Mouse (Mus musculus) MEL (cell line): ENCODE results near the gene Chchd10.

Experiments used
- CHD2 ChIP-seq: IDR thresholded peaks from 2 replicates; pipeline ENCODE4 v1.6.1; 2011; ENCODE audit warnings: low read length, improper control_type of control experiment
- CTCF ChIP-seq, 3 experiments: IDR thresholded peaks in 2 of 3; conservative IDR thresholded peaks in 1 of 3; 2 replicates each; pipeline ENCODE4 v1.5.1; 2011 to 2012; ENCODE audit warnings: low read length in 3 of 3, low read depth in 2 of 3, mild to moderate bottlenecking in 2 of 3, improper control_type of control experiment in 1 of 3, inconsistent platforms in 1 of 3, mixed read lengths in 1 of 3, moderate library complexity in 1 of 3; ENCODE audit not compliant: control insufficient read depth in 1 of 3, insufficient read depth in 1 of 3, poor library complexity in 1 of 3, severe bottlenecking in 1 of 3
- ELF1 ChIP-seq: IDR thresholded peaks from 2 replicates; pipeline ENCODE4 v1.6.1; 2014; ENCODE audit warnings: low read depth, mild to moderate bottlenecking, inconsistent platforms, low read length, improper control_type of control experiment, moderate library complexity
- EP300 ChIP-seq, 2 experiments: IDR thresholded peaks; 2 replicates each; pipeline ENCODE4 v1.6.1; 2011; ENCODE audit warnings: improper control_type of control experiment in 2 of 2, low read length in 2 of 2, low read depth in 1 of 2, mild to moderate bottlenecking in 1 of 2
- MAFK ChIP-seq: IDR thresholded peaks from 2 replicates; pipeline ENCODE4 v1.6.1; 2011; ENCODE audit warnings: low read depth, mild to moderate bottlenecking, low read length, improper control_type of control experiment, borderline replicate concordance
- MAX ChIP-seq: IDR thresholded peaks from 2 replicates; pipeline ENCODE4 v1.6.1; 2011; ENCODE audit warnings: low read length, improper control_type of control experiment
- MAZ ChIP-seq: IDR thresholded peaks from 2 replicates; pipeline ENCODE4 v1.6.1; 2012; ENCODE audit warnings: low read depth, mild to moderate bottlenecking, inconsistent platforms, low read length, improper control_type of control experiment
- MXI1 ChIP-seq: IDR thresholded peaks from 2 replicates; pipeline ENCODE4 v1.6.1; 2011; ENCODE audit warnings: mild to moderate bottlenecking, low read depth, low read length, improper control_type of control experiment
- POLR2A ChIP-seq, 2 experiments: IDR thresholded peaks; 2 replicates each; pipeline ENCODE4 v1.6.1; 2011 to 2012; ENCODE audit warnings: low read length in 2 of 2, mild to moderate bottlenecking in 2 of 2, control low read depth in 1 of 2, improper control_type of control experiment in 1 of 2, low read depth in 1 of 2, moderate library complexity in 1 of 2; ENCODE audit not compliant: control insufficient read depth in 1 of 2, insufficient read depth in 1 of 2, poor library complexity in 1 of 2
- ZNF384 ChIP-seq: IDR thresholded peaks from 2 replicates; pipeline ENCODE4 v1.6.1; 2012; ENCODE audit warnings: low read depth, mild to moderate bottlenecking, inconsistent platforms, low read length, improper control_type of control experiment

GRCm38 (mm10) chr10:75930304-75930703 is 2.6 kb upstream of the Chchd10 start:
- TF ChIP-seq CTCF (IDR thresholded peaks at IDR 0.05 in 2 of 3, conservative IDR thresholded peaks at IDR 0.05 in 1 of 3; ENCODE audit: control insufficient read depth in 1 of 3, insufficient read depth in 1 of 3, low read depth in 2 of 3, low read length in 3 of 3, poor library complexity in 1 of 3, severe bottlenecking in 1 of 3) (no peak), POLR2A (IDR thresholded peaks at IDR 0.05; ENCODE audit: control insufficient read depth in 1 of 2, insufficient read depth in 1 of 2, low read depth in 1 of 2, low read length in 2 of 2, poor library complexity in 1 of 2) (no peak), ZNF384 (no peak), EP300 (IDR thresholded peaks at IDR 0.05; ENCODE audit: low read depth in 1 of 2, low read length in 2 of 2) (no peak), ELF1 (no peak), CHD2 (no peak), MAZ (no peak), MAFK (no peak), MXI1 (no peak), MAX (no peak)
